Mouse (Mus musculus) neural tube, embryonic 13.5 days (tissue): Measurements from ENCODE around the gene Prx. TPM values are rescaled to one million over a fixed set of nuclear protein-coding genes. Genes with fewer than 3 reads are reported as not detected.
A peak's percentile ranks its signal among the peaks of the same experiment; 100 is the strongest.
"Not testable (repeated sequence)": the region's sequence is repeated elsewhere in the genome, so short reads cannot be mapped to it uniquely, and the experiment has no call there.

ENCODE experiments used
- ATAC-seq: fragments of 200-750 bp; cut with Nextera tagmentation; 2 replicates; pipeline ENCODE4 v1.8.0; 2017; ENCODE audit warnings: low read depth, mild to moderate bottlenecking, moderate TSS enrichment, moderate library complexity
- H3K27ac ChIP-seq: fragments of 300-500 bp; sonication (generic); replicated peaks from 2 replicates; pipeline ENCODE4 v1.5.1; 2015; ENCODE audit warnings: moderate library complexity, mild to moderate bottlenecking, inconsistent platforms
- H3K27me3 ChIP-seq: fragments of 300-500 bp; sonication (generic); 2 replicates; pipeline ENCODE4 v1.6.1; 2015; ENCODE audit warnings: mild to moderate bottlenecking, inconsistent platforms
- H3K36me3 ChIP-seq: fragments of 300-500 bp; sonication (generic); 2 replicates; pipeline ENCODE4 v1.6.1; 2015; ENCODE audit warnings: mild to moderate bottlenecking, inconsistent platforms
- H3K4me1 ChIP-seq: fragments of 300-500 bp; sonication (generic); replicated peaks from 2 replicates; pipeline ENCODE4 v1.6.1; 2015; ENCODE audit warnings: inconsistent platforms
- H3K4me2 ChIP-seq: fragments of 300-500 bp; sonication (generic); 2 replicates; pipeline ENCODE4 v1.6.1; 2015; ENCODE audit warnings: inconsistent platforms, mild to moderate bottlenecking, moderate library complexity
- H3K4me3 ChIP-seq: fragments of 300-500 bp; sonication (generic); 2 replicates; pipeline ENCODE4 v1.5.1; 2015; ENCODE audit warnings: mild to moderate bottlenecking, inconsistent platforms
- H3K9ac ChIP-seq: fragments of 300-500 bp; sonication (generic); 2 replicates; pipeline ENCODE4 v1.6.1; 2015; ENCODE audit warnings: moderate library complexity, mild to moderate bottlenecking, inconsistent platforms
- H3K9me3 ChIP-seq: fragments of 300-500 bp; sonication (generic); 2 replicates; pipeline ENCODE4 v1.6.1; 2016; ENCODE audit warnings: inconsistent platforms
- WGBS: fragments of 180-500 bp; shearing (Covaris S2); methylation state at CpG from one replicate; pipeline ENCODE4 v1.1.7; 2015; 5-methylcytosine and 5-hydroxymethylcytosine counted together
- polyA plus RNA-seq: library from polyadenylated mRNA; unstranded; fragments of >200 nt; fragmentation: Nextera tagmentation; extraction: Ambion mirVana; gene quantifications from 2 replicates; pipeline ENCODE4 v1.2.1, GENCODE M21; 2015

Prx gene
- polyA plus RNA-seq, 1 experiment from 2014 or later = 1.9 TPM

- H3K4me2 ChIP-seq = peak within 1 kb of the TSS; percentile 61
- ATAC-seq = peak; percentile 98
- H3K27me3 ChIP-seq = 0 out of 2 replicates have a peak, but pooled peaks cover 8% of the 10 kb centered on the region
- peak within 1 kb of the TSS; percentile 82 for H3K9ac ChIP-seq
- H3K27ac ChIP-seq = peak within 1 kb of the TSS; percentile 93
- peak within 1 kb of the TSS; percentile 72 for H3K4me3 ChIP-seq
- H3K9me3 ChIP-seq = no peaks in the 10 kb centered on the region
- peaks cover 24% of the 10 kb centered on the region for H3K4me1 ChIP-seq
- H3K36me3 ChIP-seq = no peaks in the 10 kb centered on the region
- WGBS = under 1% methylated on average over 80 of the region's 80 CpGs
Observed at GRCm38 (mm10) chr7:27486770-27487697, 12.1 kb upstream of the Prx start, which contains the start of gene Sertad1. TSS of gene Sertad1 (plus strand) at chr7:27486910.

GRCm38 (mm10) chr7:27487740-27488268 is 11.3 kb upstream of the Prx start:
- Histone ChIP-seq H3K4me3 (peak overlapping the region; percentile 72), H3K4me2 (peak overlapping the region; percentile 61), H3K9me3 (no peaks in the 10 kb centered on the region), H3K4me1 (peaks cover 24% of the 10 kb centered on the region), H3K36me3 (no peaks in the 10 kb centered on the region), H3K27ac (peak overlapping the region; percentile 93), H3K9ac (peak overlapping the region; percentile 82), H3K27me3 (0 out of 2 replicates have a peak, but pooled peaks cover 8% of the 10 kb centered on the region)
- 1% methylated on average over 13 of the region's 13 CpGs for WGBS
- no peak for ATAC-seq

GRCm38 (mm10) chr7:27489270-27489869 is 9.8 kb upstream of the Prx start:
- Histone ChIP-seq H3K4me3 (no peak overlapping the region), H3K27ac (no peak overlapping the region), H3K4me1 (peaks cover 24% of the 10 kb centered on the region), H3K9me3 (no peaks in the 10 kb centered on the region), H3K27me3 (0 out of 2 replicates have a peak, but pooled peaks cover 8% of the 10 kb centered on the region), H3K4me2 (no peak overlapping the region), H3K36me3 (no peaks in the 10 kb centered on the region), H3K9ac (no peak overlapping the region)
- 91% methylated on average over 25 of the region's 25 CpGs for WGBS
- no peak for ATAC-seq

GRCm38 (mm10) chr7:27490227-27490542 is 8.9 kb upstream of the Prx start:
- Histone ChIP-seq H3K9me3 (no peaks in the 10 kb centered on the region), H3K36me3 (no peaks in the 10 kb centered on the region), H3K9ac (peak overlapping the region; percentile 67), H3K4me3 (peak overlapping the region; percentile 30), H3K27me3 (0 out of 2 replicates have a peak, but pooled peaks cover 7% of the 10 kb centered on the region), H3K27ac (peak overlapping the region; percentile 64), H3K4me1 (peaks cover 24% of the 10 kb centered on the region), H3K4me2 (peak overlapping the region; percentile 54)
- 39% methylated on average over 4 of the region's 4 CpGs for WGBS
- ATAC-seq = no peak

GRCm38 (mm10) chr7:27490543-27491329 is 8.4 kb upstream of the Prx start:
- Histone ChIP-seq H3K4me2 (peak overlapping the region; percentile 54), H3K9me3 (no peaks in the 10 kb centered on the region), H3K4me1 (peaks cover 24% of the 10 kb centered on the region), H3K9ac (peak overlapping the region; percentile 67), H3K4me3 (peak overlapping the region; percentile 30), H3K36me3 (no peaks in the 10 kb centered on the region), H3K27me3 (0 out of 2 replicates have a peak, but pooled peaks cover 4% of the 10 kb centered on the region), H3K27ac (peak overlapping the region; percentile 64)
- WGBS = under 1% methylated on average over 32 of the region's 33 CpGs
- no peak for ATAC-seq

- H3K9me3 ChIP-seq = no peaks in the 10 kb centered on the region
- H3K9ac ChIP-seq = peak overlapping the region; percentile 17; the same call in 1 of the 2 replicates
- H3K4me3 ChIP-seq = no peak overlapping the region
- H3K4me2 ChIP-seq = no peak overlapping the region
- peaks cover 20% of the 10 kb centered on the region for H3K4me1 ChIP-seq
- 74% methylated on average over 7 of the region's 7 CpGs for WGBS
- ATAC-seq = no peak
- 0 out of 2 replicates have a peak, but pooled peaks cover 4% of the 10 kb centered on the region for H3K27me3 ChIP-seq
- H3K27ac ChIP-seq = no peak overlapping the region
- no peaks in the 10 kb centered on the region for H3K36me3 ChIP-seq
Observed at GRCm38 (mm10) chr7:27491856-27492255, 7.3 kb upstream of the Prx start.

- 73% methylated on average over 3 of the region's 3 CpGs for WGBS
- no peaks in the 10 kb centered on the region for H3K36me3 ChIP-seq
- ATAC-seq = no peak
- no peak overlapping the region for H3K4me2 ChIP-seq
- no peak overlapping the region for H3K4me3 ChIP-seq
- 0 out of 2 replicates have a peak, but pooled peaks cover 4% of the 10 kb centered on the region for H3K27me3 ChIP-seq
- no peak overlapping the region for H3K27ac ChIP-seq
- H3K9me3 ChIP-seq = no peaks in the 10 kb centered on the region
- H3K4me1 ChIP-seq = peaks cover 13% of the 10 kb centered on the region
- H3K9ac ChIP-seq = no peak overlapping the region
Observed at GRCm38 (mm10) chr7:27493022-27493421, 6.1 kb upstream of the Prx start.

- 0 out of 2 replicates have a peak, but pooled peaks cover 4% of the 10 kb centered on the region for H3K27me3 ChIP-seq
- no peak overlapping the region for H3K27ac ChIP-seq
- peaks cover 9% of the 10 kb centered on the region for H3K4me1 ChIP-seq
- no peaks in the 10 kb centered on the region for H3K36me3 ChIP-seq
- WGBS = 81% methylated on average over 5 of the region's 5 CpGs
- no peaks in the 10 kb centered on the region for H3K9me3 ChIP-seq
- H3K4me2 ChIP-seq = no peak overlapping the region
- H3K9ac ChIP-seq = no peak overlapping the region
- ATAC-seq = no peak
- no peak overlapping the region for H3K4me3 ChIP-seq
Observed at GRCm38 (mm10) chr7:27493450-27493849, 5.7 kb upstream of the Prx start.

- 87% methylated on average over 9 of the region's 9 CpGs for WGBS
- not testable (repeated sequence) for H3K36me3 ChIP-seq, H3K4me3 ChIP-seq, H3K9me3 ChIP-seq, H3K9ac ChIP-seq, ATAC-seq, H3K27me3 ChIP-seq, H3K4me2 ChIP-seq, H3K4me1 ChIP-seq, H3K27ac ChIP-seq
Observed at GRCm38 (mm10) chr7:27494659-27495367, 4.3 kb upstream of the Prx start.

GRCm38 (mm10) chr7:27501620-27502019 is 2.5 kb downstream of the Prx start:
- no peak overlapping the region for H3K4me2 ChIP-seq
- H3K9ac ChIP-seq = no peak overlapping the region
- H3K4me1 ChIP-seq = peaks cover 3% of the 10 kb centered on the region; the same call in 1 of the 2 replicates
- no peaks in the 10 kb centered on the region for H3K36me3 ChIP-seq
- no peak overlapping the region for H3K4me3 ChIP-seq
- H3K27me3 ChIP-seq = no peaks in the 10 kb centered on the region
- H3K9me3 ChIP-seq = no peaks in the 10 kb centered on the region
- no peak overlapping the region for H3K27ac ChIP-seq
- no peak for ATAC-seq
- 69% methylated on average over 4 of the region's 4 CpGs for WGBS

- H3K9me3 ChIP-seq = no peaks in the 10 kb centered on the region
- no peak for ATAC-seq
- no peaks in the 10 kb centered on the region for H3K27me3 ChIP-seq
- H3K4me3 ChIP-seq = peak overlapping the region; percentile 54
- H3K9ac ChIP-seq = peak overlapping the region; percentile 77; the same call in 1 of the 2 replicates
- WGBS = 39% methylated on average over 9 of the region's 9 CpGs
- H3K4me1 ChIP-seq = peaks cover 15% of the 10 kb centered on the region
- peak overlapping the region; percentile 95 for H3K27ac ChIP-seq
- H3K4me2 ChIP-seq = peak overlapping the region; percentile 60
- no peaks in the 10 kb centered on the region for H3K36me3 ChIP-seq
Observed at GRCm38 (mm10) chr7:27506765-27507370, 7.7 kb downstream of the Prx start.
